Mouse (Mus musculus): ENCODE measurements at regions not wholly inside any gene's neighbourhood (a gene's known extent, or its start where the extent isn't known, plus 50 kb on each side); places are given as distances from the start of the nearest gene placed in this dataset.

DNA sequence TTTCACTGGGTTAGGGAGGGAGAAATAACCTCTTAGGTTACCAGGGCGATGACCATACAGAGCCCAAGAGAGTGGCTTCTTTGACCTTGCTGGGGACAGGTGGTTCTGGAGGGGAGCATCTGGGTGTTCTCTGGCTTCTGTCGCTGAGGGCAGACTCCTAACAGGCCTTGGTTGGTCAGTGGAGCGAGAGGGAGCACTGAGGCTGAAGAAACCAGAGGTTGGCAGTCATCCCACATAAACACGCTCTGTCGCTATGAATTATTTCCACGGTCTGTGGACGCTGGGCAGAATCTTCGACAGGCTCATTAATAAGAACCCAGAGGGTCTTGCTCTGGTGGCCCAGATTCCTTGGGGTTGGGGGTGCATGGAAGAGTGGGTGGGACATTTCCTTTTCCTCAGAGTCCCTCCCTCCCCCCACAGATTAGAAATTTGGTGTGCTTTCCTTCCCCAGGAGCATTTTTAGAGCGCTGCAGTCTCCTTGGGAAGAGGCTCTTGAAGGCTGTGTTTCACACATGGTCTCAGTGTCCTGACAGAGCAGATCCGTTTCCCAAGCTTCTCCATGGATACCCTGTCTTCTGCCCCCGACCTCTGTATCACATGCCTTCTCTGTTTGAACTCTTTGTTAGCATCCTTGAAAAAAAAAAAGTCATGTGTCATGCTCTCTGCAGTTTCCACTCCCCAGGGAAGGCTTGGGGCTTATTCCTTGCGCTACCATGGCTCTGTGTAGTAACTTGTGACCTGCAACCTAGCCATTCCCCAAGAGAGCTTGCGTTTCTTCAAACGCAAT, 190.1 kb downstream of the 4933412E24Rik start:
- Histone ChIP-seq H3K4me3 (ENCODE audit: low read depth, low read length) (no peak overlapping the region), H3K4me2 (ENCODE audit: low read length) (no peak overlapping the region), H3K27ac (ENCODE audit: low read length) (no peak overlapping the region), H3K9ac (ENCODE audit: low read depth, low read length) (no peak overlapping the region), H3K36me3 (ENCODE audit: control insufficient read depth, insufficient read depth, low read length) (no peaks in the 10 kb centered on the region), H3K4me1 (ENCODE audit: control insufficient read depth, insufficient read depth, low read length) (no peaks in the 10 kb centered on the region), H3K9me3 (replicated peaks; ENCODE audit: control insufficient read depth, low read length, poor library complexity, severe bottlenecking) (no peaks in the 10 kb centered on the region), H3K27me3 (ENCODE audit: control insufficient read depth, insufficient read depth, low read depth, low read length) (no peaks in the 10 kb centered on the region)
- 54% methylated on average over 14 of the region's 14 CpGs for WGBS
- no peak for ATAC-seq

DNA sequence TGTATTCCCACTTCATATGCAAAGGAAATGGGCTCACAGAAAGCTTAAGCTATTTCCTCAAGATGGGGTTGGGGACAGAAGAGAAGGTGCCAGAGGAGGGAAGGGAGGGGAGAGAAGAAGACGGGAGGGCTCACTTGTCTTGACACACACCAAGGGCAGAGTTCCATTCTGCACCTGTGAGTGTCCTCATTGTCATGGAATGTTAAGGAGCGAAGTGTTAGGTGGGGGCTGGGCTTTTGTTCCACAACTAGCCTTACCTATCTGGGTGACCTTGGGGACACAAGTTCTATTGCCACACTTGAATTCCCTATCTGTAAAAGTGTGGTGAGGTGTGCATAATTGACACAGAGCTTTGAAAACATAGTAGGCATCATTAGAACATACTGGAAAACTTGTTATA, 192.5 kb downstream of the 4933412E24Rik start:
- H3K27ac ChIP-seq (ENCODE audit: low read length) = no peak overlapping the region
- no peak overlapping the region for H3K9ac ChIP-seq (ENCODE audit: low read depth, low read length)
- WGBS = 70% methylated on average over 2 of the region's 2 CpGs
- no peak overlapping the region for H3K4me3 ChIP-seq (ENCODE audit: low read depth, low read length)
- H3K9me3 ChIP-seq (replicated peaks; ENCODE audit: control insufficient read depth, low read length, poor library complexity, severe bottlenecking) = no peaks in the 10 kb centered on the region
- H3K27me3 ChIP-seq (ENCODE audit: control insufficient read depth, insufficient read depth, low read depth, low read length) = no peaks in the 10 kb centered on the region
- ATAC-seq = no peak
- H3K4me1 ChIP-seq (ENCODE audit: control insufficient read depth, insufficient read depth, low read length) = no peaks in the 10 kb centered on the region
- no peak overlapping the region for H3K4me2 ChIP-seq (ENCODE audit: low read length)
- H3K36me3 ChIP-seq (ENCODE audit: control insufficient read depth, insufficient read depth, low read length) = no peaks in the 10 kb centered on the region

DNA sequence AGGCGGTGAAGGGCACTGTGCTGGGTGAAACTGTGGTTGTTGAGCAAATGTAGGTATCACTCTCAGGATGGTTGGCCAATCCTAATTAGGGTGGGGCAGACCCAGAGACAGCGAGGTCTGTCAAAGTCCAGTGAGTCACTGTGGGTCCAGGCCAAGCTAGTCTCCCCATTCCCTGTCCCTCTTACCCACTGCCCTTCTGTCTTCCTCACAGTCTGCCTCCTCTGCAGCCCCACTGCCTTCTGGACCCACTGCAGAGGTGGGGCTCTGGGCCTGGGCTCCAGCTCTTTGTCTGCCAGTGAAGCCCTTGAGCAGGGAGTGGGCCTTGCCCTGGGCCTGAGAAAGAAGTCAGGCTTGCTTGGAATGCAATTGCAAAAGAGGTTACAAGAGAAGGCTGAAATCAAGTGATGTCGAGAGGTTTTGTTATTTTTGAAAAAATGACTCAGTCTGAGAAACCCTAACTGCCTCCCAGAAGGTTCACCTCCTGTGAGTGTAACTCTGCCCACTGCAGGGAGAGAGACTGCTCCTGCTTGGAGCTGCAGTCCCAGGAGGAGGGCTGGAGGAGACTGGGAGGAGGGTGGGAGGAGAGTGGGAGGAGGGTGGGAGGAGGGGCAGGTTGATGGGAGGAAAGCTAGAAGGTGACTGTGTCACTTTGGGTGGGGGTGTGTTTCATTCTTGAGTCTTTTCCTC, 193.3 kb downstream of the 4933412E24Rik start:
- Histone ChIP-seq H3K9ac (ENCODE audit: low read depth, low read length) (no peak overlapping the region), H3K27me3 (ENCODE audit: control insufficient read depth, insufficient read depth, low read depth, low read length) (no peaks in the 10 kb centered on the region), H3K36me3 (ENCODE audit: control insufficient read depth, insufficient read depth, low read length) (no peaks in the 10 kb centered on the region), H3K4me2 (ENCODE audit: low read length) (no peak overlapping the region), H3K27ac (ENCODE audit: low read length) (no peak overlapping the region), H3K9me3 (replicated peaks; ENCODE audit: control insufficient read depth, low read length, poor library complexity, severe bottlenecking) (no peaks in the 10 kb centered on the region), H3K4me1 (ENCODE audit: control insufficient read depth, insufficient read depth, low read length) (no peaks in the 10 kb centered on the region), H3K4me3 (ENCODE audit: low read depth, low read length) (no peak overlapping the region)
- ATAC-seq = no peak
- WGBS = 75% methylated on average over 3 of the region's 3 CpGs

DNA sequence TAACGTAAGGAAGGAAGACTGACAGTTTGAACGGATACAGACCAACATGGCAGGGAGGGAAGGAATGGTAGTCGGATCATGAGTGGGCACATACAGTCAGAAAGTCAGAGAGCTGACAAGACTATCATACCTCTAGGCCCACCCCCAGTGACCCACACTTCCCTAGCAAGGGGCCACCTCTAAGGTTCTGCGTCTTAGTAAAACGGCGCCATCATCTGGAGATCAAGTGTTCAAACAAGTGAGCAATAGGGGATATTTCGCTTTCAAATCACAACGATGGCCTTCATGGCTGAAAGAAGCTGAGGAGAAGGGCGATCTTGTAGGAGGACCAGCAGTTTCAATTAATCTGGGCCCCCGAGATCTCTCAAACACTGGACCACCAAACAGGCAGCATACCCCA, 196.1 kb downstream of the 4933412E24Rik start:
- Histone ChIP-seq H3K4me3 (ENCODE audit: low read depth, low read length) (no peak overlapping the region), H3K4me1 (ENCODE audit: control insufficient read depth, insufficient read depth, low read length) (no peaks in the 10 kb centered on the region), H3K27ac (ENCODE audit: low read length) (no peak overlapping the region), H3K9me3 (replicated peaks; ENCODE audit: control insufficient read depth, low read length, poor library complexity, severe bottlenecking) (no peaks in the 10 kb centered on the region), H3K9ac (ENCODE audit: low read depth, low read length) (no peak overlapping the region), H3K27me3 (ENCODE audit: control insufficient read depth, insufficient read depth, low read depth, low read length) (no peaks in the 10 kb centered on the region), H3K4me2 (ENCODE audit: low read length) (no peak overlapping the region), H3K36me3 (ENCODE audit: control insufficient read depth, insufficient read depth, low read length) (no peaks in the 10 kb centered on the region)
- WGBS = 76% methylated on average over 10 of the region's 10 CpGs
- no peak for ATAC-seq

GRCm38 (mm10) chr15:59816031-59816430, 200.4 kb downstream of the 4933412E24Rik start:
- Histone ChIP-seq H3K9me3 (replicated peaks; ENCODE audit: control insufficient read depth, low read length, poor library complexity, severe bottlenecking) (no peaks in the 10 kb centered on the region), H3K9ac (ENCODE audit: low read depth, low read length) (no peak overlapping the region), H3K27ac (ENCODE audit: low read length) (no peak overlapping the region), H3K36me3 (ENCODE audit: control insufficient read depth, insufficient read depth, low read length) (no peaks in the 10 kb centered on the region), H3K27me3 (ENCODE audit: control insufficient read depth, insufficient read depth, low read depth, low read length) (no peaks in the 10 kb centered on the region), H3K4me2 (ENCODE audit: low read length) (no peak overlapping the region), H3K4me3 (ENCODE audit: low read depth, low read length) (no peak overlapping the region), H3K4me1 (ENCODE audit: control insufficient read depth, insufficient read depth, low read length) (no peaks in the 10 kb centered on the region)
- ATAC-seq = no peak
- 91% methylated on average over 8 of the region's 8 CpGs for WGBS

GRCm38 (mm10) chr15:59811566-59811965, 204.8 kb downstream of the 4933412E24Rik start:
- Histone ChIP-seq H3K4me2 (ENCODE audit: low read length) (no peak overlapping the region), H3K4me3 (ENCODE audit: low read depth, low read length) (no peak overlapping the region), H3K27ac (ENCODE audit: low read length) (no peak overlapping the region), H3K4me1 (ENCODE audit: control insufficient read depth, insufficient read depth, low read length) (no peaks in the 10 kb centered on the region), H3K27me3 (ENCODE audit: control insufficient read depth, insufficient read depth, low read depth, low read length) (no peaks in the 10 kb centered on the region), H3K9ac (ENCODE audit: low read depth, low read length) (no peak overlapping the region), H3K36me3 (ENCODE audit: control insufficient read depth, insufficient read depth, low read length) (no peaks in the 10 kb centered on the region), H3K9me3 (replicated peaks; ENCODE audit: control insufficient read depth, low read length, poor library complexity, severe bottlenecking) (no peaks in the 10 kb centered on the region)
- no peak for ATAC-seq
- 49% methylated on average over 2 of the region's 3 CpGs for WGBS

- ATAC-seq = no peak
- Histone ChIP-seq H3K4me1 (ENCODE audit: control insufficient read depth, insufficient read depth, low read length) (no peaks in the 10 kb centered on the region), H3K36me3 (ENCODE audit: control insufficient read depth, insufficient read depth, low read length) (no peaks in the 10 kb centered on the region), H3K27ac (ENCODE audit: low read length) (no peak overlapping the region), H3K4me2 (ENCODE audit: low read length) (no peak overlapping the region), H3K27me3 (ENCODE audit: control insufficient read depth, insufficient read depth, low read depth, low read length) (no peaks in the 10 kb centered on the region), H3K4me3 (ENCODE audit: low read depth, low read length) (no peak overlapping the region), H3K9me3 (replicated peaks; ENCODE audit: control insufficient read depth, low read length, poor library complexity, severe bottlenecking) (no peaks in the 10 kb centered on the region), H3K9ac (ENCODE audit: low read depth, low read length) (no peak overlapping the region)
- WGBS = 93% methylated on average over 6 of the region's 6 CpGs
Measured at GRCm38 (mm10) chr15:59809361-59809760, 207.1 kb downstream of the 4933412E24Rik start.

GRCm38 (mm10) chr15:59807723-59808122, 208.7 kb downstream of the 4933412E24Rik start:
- H3K4me1 ChIP-seq (ENCODE audit: control insufficient read depth, insufficient read depth, low read length) = no peaks in the 10 kb centered on the region
- no peak overlapping the region for H3K9ac ChIP-seq (ENCODE audit: low read depth, low read length)
- ATAC-seq = no peak
- WGBS = 88% methylated on average over 6 of the region's 6 CpGs
- H3K9me3 ChIP-seq (replicated peaks; ENCODE audit: control insufficient read depth, low read length, poor library complexity, severe bottlenecking) = no peaks in the 10 kb centered on the region
- H3K4me2 ChIP-seq (ENCODE audit: low read length) = no peak overlapping the region
- H3K36me3 ChIP-seq (ENCODE audit: control insufficient read depth, insufficient read depth, low read length) = no peaks in the 10 kb centered on the region
- no peak overlapping the region for H3K27ac ChIP-seq (ENCODE audit: low read length)
- no peak overlapping the region for H3K4me3 ChIP-seq (ENCODE audit: low read depth, low read length)
- no peaks in the 10 kb centered on the region for H3K27me3 ChIP-seq (ENCODE audit: control insufficient read depth, insufficient read depth, low read depth, low read length)

- H3K27me3 ChIP-seq (ENCODE audit: control insufficient read depth, insufficient read depth, low read depth, low read length) = no peaks in the 10 kb centered on the region
- H3K9ac ChIP-seq (ENCODE audit: low read depth, low read length) = no peak overlapping the region
- 98% methylated on average over 2 of the region's 2 CpGs for WGBS
- H3K27ac ChIP-seq (ENCODE audit: low read length) = no peak overlapping the region
- H3K4me1 ChIP-seq (ENCODE audit: control insufficient read depth, insufficient read depth, low read length) = no peaks in the 10 kb centered on the region
- H3K4me2 ChIP-seq (ENCODE audit: low read length) = no peak overlapping the region
- no peak for ATAC-seq
- H3K4me3 ChIP-seq (ENCODE audit: low read depth, low read length) = no peak overlapping the region
- H3K9me3 ChIP-seq (replicated peaks; ENCODE audit: control insufficient read depth, low read length, poor library complexity, severe bottlenecking) = no peaks in the 10 kb centered on the region
- H3K36me3 ChIP-seq (ENCODE audit: control insufficient read depth, insufficient read depth, low read length) = no peaks in the 10 kb centered on the region
Measured at GRCm38 (mm10) chr15:59805771-59806170, 210.6 kb downstream of the 4933412E24Rik start.
